Mouse (Mus musculus) urinary bladder, adult 18-20 months (tissue): ENCODE data around the gene Siglec1.
"Not testable (repeated sequence)": the region's sequence is repeated elsewhere in the genome, so short reads cannot be mapped to it uniquely, and the experiment has no call there.

ENCODE experiments used
- DNase-seq, 2 experiments: peaks; one replicate each; pipeline ENCODE4 v3.0.0; 2022; ENCODE audit warnings: low spot score in 2 of 2, mixed read lengths in 2 of 2

Siglec1 gene

DNA sequence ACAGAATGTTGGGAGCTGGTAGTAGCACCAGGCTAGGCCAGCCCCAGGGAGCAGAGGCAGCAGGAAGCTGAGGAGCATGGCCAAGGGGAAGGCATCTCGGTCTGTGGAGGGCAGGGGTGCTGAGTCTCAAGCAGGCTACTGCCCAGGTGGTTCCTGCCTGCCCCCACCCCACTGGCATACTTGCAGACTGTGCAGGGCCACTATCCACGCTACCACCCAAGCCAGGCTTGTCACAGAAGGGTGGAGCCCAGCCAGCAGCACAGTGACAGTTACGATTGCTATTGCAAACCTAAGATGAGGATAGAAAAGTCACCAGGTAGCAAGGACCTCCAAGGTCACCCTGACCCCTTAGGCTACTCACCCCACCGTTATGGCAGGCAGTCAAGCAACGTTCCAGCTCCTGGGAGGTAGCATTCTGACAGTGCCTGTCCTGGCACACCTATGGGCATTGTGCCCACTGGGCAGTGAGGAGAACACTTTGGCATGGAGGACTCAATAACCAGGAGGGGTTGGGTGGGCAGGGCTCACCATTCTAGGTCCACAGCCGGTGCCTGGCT is 33.6 kb downstream of the Siglec1 start:
- no peak for DNase-seq

DNA sequence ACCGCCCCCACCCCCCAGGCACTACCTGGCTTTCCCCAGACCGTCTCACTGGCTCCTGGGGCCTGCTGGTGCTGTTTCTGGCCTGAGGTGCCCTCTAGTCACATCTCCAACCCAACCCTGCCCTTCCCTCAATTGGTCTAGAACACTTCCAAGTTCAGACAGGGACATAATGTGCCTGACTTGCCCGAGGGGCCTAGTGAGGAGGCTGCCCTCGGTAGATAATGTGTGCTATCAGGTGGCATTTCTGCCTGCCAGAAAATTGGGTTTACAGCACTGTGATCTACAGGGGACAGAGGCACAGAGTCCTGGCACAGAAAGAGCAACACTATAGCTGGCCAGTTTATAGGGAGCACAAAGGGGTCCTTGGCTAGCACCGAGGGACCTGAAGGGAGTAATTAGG is 34.5 kb downstream of the Siglec1 start:
- DNase-seq: no peak

DNA sequence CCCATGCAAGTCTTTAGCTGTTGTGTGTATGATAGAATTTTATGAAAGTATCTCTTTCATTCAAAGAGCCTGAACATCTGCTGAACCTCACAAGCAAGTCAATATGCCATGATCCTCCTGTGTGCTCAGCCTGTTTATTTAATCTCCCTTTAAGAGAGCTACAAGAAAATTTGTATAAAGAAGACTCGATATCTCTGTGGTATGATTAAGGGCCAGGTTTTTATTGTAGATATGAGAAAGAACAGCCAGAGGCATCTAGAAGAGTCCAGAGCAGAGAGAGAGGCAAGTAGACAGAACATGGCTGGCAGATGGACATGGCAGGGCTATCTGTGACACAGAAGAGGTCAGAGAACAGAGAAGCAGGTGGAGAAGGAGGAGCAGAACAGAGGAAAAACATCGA is 40.5 kb downstream of the Siglec1 start:
- no peak for DNase-seq

DNA sequence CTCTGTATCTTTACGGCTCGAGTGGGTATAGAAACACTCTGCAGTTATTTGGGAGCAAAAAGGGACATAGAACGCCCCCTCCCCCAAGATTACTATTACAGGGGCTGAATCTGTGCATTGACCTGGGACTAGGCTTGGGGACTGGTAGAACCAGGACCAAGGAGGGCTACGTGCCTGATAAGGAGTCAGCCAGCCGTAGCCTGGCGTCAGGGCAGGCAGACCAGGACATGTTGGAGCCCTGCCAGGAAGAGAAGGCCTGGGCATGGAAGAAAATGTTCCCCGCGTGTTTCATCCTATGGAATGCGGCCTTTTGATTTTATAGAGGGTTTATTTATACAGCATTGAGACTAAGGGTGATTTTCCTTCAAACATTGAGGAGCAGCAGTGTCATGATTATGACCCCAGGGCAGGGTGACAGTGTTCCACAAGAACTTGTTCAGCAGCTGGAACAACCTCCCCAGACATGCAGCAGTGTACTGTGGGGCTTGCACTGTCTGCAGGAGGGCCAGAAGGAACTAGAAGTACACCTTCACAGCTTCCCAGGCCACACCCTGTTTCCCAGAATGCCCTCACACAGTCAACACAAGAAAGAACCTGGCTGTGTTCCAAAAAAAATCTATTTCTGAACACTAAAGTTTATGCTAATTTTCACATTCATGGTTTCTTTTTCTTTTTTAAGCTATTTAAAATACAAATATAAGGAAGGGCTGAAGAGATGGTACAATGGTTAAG is 41.4 kb downstream of the Siglec1 start:
- no peak for DNase-seq

DNA sequence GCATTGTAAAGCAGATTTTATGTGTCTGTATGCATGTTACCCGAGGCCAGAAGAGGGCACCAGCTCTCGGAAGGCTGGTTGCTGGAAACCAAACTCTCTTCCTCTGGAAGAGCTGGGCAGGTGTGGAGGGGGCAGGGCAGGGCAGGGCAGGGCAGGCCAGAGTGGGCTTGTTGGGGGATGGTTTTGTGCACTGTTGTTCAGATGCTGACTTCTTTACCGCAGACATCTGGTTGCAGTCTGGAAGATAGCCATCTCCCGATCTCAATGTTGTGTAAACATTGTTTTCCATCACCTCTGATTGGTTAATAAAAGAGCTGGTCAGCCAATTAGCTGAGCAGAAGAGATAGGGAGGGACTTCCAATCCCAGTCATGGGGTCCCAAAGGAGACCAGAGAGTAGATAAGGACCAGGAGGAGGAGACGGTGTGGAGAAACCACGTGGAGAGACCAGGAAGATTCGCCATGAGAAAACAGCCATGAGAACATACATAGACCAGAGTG is 42.2 kb downstream of the Siglec1 start:
- DNase-seq: no peak

DNA sequence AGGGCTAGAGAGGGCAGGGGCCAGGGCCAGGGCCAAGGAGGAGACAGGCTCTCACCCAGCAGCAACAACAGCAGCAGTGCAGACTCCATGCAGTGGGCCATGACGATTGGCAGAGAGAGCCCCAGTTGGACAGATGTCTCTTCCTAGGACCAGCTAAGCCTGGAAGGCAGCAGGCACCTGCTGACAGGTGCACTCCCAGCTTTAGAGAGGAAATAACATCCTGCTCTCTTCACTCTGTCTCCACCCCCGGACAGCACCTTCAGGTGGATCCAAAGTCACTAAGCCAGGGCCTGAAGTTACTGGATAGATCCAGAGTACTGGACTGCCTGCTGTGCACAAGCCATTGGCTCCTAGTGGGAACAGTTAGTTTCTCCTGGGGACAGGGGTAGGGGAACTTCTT is 43.6 kb downstream of the Siglec1 start, which contains the start of gene Gfra4:
Gfra4 (minus strand) TSS at position 101 of the 400 bp plus-strand sequence.
- DNase-seq: no peak

DNA sequence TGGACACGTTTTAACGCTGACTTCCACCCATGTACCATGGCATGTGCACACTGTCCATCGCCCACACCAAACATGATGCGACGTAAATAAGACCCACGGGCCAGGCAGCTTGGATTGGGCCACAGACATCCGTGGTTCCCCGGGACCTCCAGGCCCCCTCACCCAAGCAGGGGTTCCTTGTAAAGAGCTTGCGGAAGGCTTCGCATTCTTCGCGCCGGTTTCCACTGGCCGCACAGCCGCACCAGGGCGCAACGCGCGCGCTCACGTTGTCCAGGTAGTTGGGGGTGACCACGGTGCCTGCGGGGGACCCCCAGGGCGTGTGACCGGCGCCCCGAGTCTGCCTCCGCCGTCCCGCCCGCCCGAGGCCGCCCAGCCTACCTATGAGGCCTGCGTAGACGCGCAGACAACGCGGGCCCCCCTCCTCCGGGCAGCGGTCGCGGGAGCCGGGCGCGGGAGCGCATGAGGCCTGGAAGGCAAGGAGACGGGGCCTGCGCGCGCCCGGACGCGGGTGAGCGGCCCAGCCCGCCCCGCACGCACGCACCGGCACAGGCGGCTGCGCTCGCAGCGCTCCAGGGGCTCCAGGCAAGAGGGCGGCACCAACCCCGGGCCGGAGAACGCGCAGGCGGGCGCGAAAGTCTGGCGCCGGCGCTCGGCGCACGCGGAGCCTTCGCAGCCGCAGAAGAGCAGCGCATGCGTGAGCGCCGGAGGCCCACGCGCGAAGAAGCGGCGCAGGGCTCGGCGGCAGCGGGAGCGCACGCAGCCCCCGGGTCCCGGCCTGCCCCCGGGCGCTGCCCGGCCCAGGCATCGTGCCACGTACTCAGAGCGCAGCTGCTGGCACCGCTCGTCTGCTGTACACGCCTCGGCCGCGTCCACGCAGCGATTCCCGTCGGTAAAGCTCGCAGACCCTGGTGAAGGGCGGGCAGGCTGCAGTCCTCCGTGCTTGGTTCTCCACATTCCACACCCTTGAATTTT is 45.4 kb downstream of the Siglec1 start:
- DNase-seq: no peak

DNA sequence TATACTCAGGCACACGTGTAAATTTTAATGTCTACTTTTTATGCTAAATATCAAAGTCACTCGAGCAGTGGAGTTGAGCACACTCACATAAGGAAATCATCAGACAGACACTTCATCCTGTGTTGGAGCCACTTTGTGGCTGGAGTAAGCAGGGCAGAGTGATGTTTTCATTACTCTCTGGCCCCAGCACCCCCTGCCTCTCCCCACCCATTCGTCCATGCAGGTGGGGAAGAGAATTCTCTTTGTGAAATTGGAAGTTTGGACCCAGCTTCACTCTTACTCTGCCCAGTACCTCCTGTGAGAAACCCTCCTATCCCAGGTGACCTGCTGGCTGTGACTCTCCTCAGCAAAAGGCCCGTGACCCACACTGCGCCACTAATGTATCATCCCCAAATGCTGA is 47.9 kb downstream of the Siglec1 start:
- DNase-seq: no peak

DNA sequence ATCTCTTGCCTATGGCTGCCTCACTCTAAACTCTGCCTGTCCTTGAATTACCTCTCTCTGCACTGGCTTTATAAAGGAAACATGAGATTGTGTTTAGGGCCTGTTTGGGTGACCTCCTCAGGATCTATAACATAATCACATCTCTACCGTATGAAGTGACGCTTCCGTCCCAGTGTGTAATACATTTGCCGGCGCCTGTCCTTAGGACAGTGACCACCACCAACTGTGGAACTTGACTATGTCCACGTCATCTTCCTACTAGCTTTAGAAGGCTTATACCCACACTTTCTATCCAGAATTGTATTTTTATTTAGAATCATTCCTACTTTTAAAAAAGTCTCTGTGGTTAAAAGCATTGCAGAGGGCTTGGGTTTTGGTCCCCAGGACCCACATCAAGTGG is 48.4 kb downstream of the Siglec1 start:
- no peak for DNase-seq

DNA sequence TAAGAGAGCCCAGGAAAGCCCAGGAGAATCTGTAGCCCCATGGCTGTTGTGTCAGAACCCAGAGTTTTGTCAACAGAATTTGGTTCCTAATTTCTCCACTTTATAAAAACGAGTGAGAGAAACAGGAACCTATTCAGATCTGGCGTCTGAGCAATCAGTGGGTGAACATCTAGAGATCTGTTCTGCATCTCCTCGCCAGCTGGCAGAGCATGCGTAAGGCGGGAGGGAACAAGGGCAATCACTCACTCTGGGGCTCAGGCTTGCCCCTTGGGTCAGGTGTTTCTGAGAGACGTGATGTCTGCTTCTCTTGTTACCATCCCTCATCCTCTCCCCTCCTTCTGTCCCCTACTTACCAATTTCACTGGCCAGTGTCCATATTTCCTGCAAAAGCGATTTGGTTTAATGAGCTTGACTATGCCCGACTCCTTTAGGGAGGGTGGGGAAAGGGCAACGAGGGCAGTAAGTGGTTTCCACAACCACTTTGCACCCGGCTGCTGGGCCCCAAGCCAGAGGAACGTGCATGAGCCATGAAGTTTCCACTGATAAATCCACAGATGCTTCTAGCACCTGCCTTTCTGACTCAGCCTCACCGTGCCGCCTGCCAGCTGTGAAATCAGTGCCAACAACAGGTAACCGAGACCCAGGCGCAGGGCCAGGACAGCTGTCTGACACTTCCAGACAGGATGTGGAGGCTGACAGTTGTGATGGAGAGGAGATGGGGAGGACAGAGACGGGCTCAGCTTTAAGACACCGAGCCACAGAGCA is 49.2 kb downstream of the Siglec1 start:
- DNase-seq: no peak

DNA sequence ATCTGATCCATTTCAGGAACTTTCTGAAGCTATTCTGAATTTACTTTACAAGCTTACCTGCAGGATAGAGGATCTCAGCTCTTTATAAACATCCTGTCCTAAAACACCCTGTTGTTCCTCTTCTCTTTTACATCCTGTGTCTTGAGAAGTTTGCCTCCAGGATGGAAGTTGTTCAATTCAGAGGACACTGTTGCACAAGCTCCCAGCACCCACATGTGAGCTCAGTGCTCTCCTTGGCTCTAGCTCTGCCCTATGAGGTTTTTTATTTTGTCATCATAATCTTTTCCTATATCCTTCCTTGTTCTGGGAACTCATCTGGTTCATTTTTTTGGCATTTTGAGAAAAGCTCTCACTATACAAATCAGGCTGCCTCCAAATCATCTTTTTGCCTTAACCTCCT is 49.8 kb downstream of the Siglec1 start:
- no peak for DNase-seq

DNA sequence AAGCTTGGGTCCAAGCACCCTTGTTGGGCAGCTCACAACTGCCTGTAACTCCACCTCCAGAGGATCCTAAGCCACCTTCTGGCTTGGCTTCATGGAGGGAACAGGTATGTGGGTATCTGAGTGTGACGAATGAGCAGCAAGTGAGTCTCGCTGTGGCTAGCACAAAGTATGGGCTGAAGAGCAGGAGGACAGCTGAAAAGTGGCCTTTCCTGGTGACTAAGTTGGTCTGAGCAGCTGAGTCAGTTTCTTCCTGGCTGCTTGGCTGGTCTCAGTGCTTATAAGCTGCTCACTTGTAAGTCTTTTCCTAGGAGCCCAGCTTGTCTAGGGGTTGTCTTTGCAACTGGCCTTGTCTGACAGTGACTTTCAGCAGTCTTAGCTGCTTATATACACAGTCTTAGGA is 50.2 kb downstream of the Siglec1 start:
- DNase-seq: no peak

DNA sequence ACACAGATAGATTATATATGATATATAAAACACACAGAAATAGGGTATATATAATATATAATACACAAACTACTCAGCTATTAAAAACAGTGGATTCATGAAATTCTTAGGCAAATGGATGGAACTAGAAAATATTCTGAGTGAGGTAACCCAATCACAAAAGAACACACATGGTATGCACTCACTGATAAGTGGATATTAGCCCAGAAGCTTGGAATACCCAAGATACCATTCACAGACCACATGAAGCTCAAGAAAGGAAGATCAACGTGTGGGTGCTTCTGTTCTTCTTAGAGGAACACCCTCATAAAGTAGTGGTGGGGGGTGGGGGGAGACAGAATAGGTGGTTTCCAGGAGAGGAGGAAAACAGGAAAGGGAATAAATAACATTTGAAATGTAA is 55.2 kb downstream of the Siglec1 start:
- DNase-seq: not testable (repeated sequence)

DNA sequence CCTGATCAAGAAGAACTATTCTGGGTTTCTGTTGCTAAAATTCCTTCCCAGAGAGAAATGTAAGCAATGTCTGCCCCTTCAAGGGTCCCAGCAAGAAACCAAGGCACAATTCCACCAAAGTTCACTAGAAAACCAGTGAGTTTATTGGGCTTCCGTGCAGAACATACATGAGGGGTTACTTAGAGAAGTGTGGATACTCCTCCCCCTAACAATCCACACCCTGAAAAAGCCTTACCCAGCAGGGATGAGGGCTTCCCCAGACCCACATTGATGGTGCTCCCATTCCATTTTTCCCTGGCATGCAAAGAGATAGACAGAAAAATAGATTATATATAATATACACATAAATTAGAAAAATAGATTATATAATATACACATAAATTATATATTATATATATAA is 55.6 kb downstream of the Siglec1 start:
- DNase-seq: no peak

DNA sequence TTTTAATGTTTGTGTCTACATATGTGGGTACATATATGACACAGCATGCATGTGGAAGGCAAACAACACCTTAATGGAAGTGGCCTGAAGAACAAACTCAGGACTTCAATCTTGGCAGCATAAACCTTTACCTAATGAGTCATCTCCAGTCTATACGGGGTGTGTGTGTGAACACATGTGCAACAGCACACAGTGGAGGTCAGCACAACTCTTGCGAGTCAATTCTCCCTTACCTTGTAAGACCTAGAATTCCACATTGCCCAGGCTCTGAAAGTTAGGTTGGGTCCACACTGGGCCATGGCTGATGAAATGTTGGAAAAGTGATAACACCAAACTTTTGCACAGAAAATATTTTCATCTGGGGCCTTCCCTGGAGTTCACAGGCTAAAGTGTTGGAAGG is 56.0 kb downstream of the Siglec1 start:
- no peak for DNase-seq

DNA sequence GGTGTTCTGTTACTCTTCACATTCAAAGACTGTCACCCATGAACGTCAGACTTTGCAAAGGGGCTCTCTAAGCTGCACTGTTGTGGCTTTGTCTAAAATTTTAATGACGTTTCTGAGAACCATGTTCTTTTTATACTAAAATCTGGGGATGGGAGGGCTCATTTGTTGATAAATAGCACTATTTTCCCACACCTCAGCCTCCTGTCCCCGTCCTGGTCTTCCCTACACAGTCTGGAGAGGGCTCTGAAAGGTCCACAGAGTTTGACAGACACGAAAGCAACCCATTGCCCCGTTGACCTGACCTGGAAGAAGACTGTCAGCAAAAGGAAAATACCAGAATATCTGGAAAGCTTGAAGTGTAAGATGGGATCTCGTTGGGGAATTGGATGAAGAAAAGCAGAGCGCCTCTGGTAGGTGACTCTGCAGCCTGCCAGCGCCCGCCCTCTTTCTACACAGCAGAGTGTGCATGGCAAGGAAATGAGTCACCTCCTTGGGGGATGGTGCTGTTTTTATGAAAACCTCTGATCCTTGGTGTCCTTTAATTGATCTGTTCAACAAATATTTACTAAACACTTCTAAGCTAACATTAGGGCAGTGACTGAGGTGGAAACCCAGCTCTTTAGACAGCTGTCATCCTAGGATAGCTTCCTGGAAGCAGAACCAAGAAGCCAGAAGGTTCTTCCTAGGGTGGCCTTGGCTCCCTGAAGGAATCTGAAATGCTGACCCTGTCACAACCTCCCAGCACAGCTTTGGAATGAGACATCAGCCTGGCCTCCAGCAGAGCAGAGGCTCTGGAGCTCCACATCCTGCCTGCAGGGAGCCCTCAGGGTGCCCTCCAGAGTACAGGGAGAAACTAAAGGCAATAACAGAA is 57.3 kb downstream of the Siglec1 start:
- peak in 1 of 2 experiments; percentile 42 for DNase-seq

DNA sequence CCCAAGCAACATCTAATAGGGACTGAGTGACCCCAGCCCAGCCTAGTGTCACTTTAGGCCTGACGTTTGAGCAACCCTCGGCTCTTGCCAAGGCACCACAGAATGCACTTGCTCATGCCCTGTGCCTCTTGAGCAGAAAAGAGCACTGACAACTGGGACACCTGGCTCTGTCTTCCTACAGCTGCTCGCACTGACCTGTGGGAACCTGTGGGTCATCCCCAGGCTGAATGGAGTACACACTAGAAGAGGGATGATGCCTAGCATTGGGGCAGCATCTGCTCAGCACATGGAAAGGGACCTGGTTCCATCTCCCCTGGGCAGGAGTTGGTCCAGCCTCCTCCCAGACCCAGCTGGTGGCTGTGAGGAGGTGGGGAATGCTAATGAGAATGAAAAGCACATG is 59.6 kb downstream of the Siglec1 start:
- no peak for DNase-seq

DNA sequence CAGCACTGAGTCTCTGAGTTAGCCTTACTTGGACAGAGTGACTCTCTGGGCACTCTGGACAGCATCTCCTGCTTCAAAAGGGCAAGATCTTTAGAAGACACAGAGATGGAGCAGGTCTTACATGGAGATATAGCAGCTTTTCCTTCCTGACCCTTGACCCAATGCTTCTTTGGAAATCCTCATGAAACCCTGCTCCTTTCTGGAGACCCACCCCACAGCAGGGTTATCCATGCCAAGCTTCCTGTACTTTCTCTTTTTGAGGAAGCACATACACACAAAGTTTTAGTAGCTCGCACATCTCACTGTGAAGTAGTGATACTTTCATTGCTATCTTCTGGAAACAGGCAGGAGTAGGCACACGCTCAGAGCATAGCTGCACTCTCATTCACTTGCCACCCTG is 61.3 kb downstream of the Siglec1 start:
- no peak for DNase-seq
